Mouse (Mus musculus): Measurements from ENCODE around the gene Smarca5.

The Smarca5 gene

GRCm38 (mm10) chr8:80663476-80663875, 75.8 kb downstream of the Smarca5 start:
- DNase-seq: no peak

- DNase-seq: no peak
These were observed 78.2 kb downstream of the Smarca5 start for GRCm38 (mm10) chr8:80661055-80661454.

- DNase-seq: no peak
These were observed 81.7 kb downstream of the Smarca5 start for GRCm38 (mm10) chr8:80657639-80658038.
